Mouse (Mus musculus) small intestine, adult 2 months (tissue): Measurements from ENCODE around the gene Slc4a1. TPM values are rescaled to one million over a fixed set of nuclear protein-coding genes. Genes with fewer than 3 reads are reported as not detected.

Experiments used
- H3K27ac ChIP-seq: fragments of 200-500 bp; 2 replicates; pipeline ENCODE4 v1.5.1; 2012; ENCODE audit warnings: low read depth, low read length, control low read depth, inconsistent platforms; ENCODE audit not compliant: insufficient read depth
- H3K27me3 ChIP-seq: fragments of 200-500 bp; 2 replicates; pipeline ENCODE4 v1.6.1; 2012; ENCODE audit warnings: mild to moderate bottlenecking, moderate library complexity, low read length, inconsistent platforms; ENCODE audit not compliant: control insufficient read depth, insufficient read depth
- H3K36me3 ChIP-seq: fragments of 200-500 bp; 2 replicates; pipeline ENCODE4 v1.6.1; 2012; ENCODE audit warnings: mild to moderate bottlenecking, low read length, control low read depth, inconsistent platforms; ENCODE audit not compliant: control insufficient read depth, insufficient read depth
- H3K4me1 ChIP-seq: fragments of 200-500 bp; 2 replicates; pipeline ENCODE4 v1.6.1; 2012; ENCODE audit warnings: low read length, inconsistent platforms, mixed read lengths; ENCODE audit not compliant: control insufficient read depth, insufficient read depth, insufficient read length
- H3K4me3 ChIP-seq: fragments of 200-500 bp; 2 replicates; pipeline ENCODE4 v1.5.1; 2012; ENCODE audit warnings: low read depth, mild to moderate bottlenecking, control low read depth, inconsistent platforms, low read length, moderate library complexity
- CTCF ChIP-seq: fragments of 200-500 bp; IDR thresholded peaks from 2 replicates; pipeline ENCODE4 v1.5.1; 2012; ENCODE audit warnings: low read depth, mild to moderate bottlenecking, control low read depth, inconsistent platforms, low read length, moderate library complexity, mixed read lengths; ENCODE audit not compliant: insufficient replicate concordance, insufficient read length; ENCODE audit errors: extremely low read depth
- POLR2A ChIP-seq: fragments of 200-500 bp; IDR thresholded peaks from 2 replicates; pipeline ENCODE4 v1.6.1; 2012; ENCODE audit warnings: low read depth, mild to moderate bottlenecking, control low read depth, inconsistent platforms, low read length, moderate library complexity
- WGBS: fragments of 180-500 bp; shearing (Covaris S2); methylation state at CpG from one replicate; pipeline ENCODE4 v1.1.7; 2018; 5-methylcytosine and 5-hydroxymethylcytosine counted together
- polyA plus RNA-seq: library from polyadenylated mRNA; depleted of rRNA; stranded (reverse); fragments of >200 nt; gene quantifications from 2 replicates; pipeline ENCODE4 v1.2.3, GENCODE M21; 2012

Gene Slc4a1
- polyA plus RNA-seq, 1 experiment, result not detected

GRCm38 (mm10) chr11:102319941-102320685 lies 45.9 kb downstream of the Slc4a1 start:
- Histone ChIP-seq H3K27me3 (no peaks in the 10 kb centered on the region), H3K27ac (peak overlapping the region; percentile 95), H3K4me1 (peaks cover 14% of the 10 kb centered on the region), H3K36me3 (peaks cover 2% of the 10 kb centered on the region; the same call in 1 of the 2 replicates), H3K4me3 (peak overlapping the region; percentile 100)
- no peak for TF ChIP-seq CTCF
- TF ChIP-seq POLR2A, result peak; percentile 78
- WGBS, result 1% methylated on average over 38 of the region's 38 CpGs

- under 1% methylated on average over 25 of the region's 25 CpGs for WGBS
- H3K4me3 ChIP-seq, result peak within 1 kb of the TSS; percentile 100
- TF ChIP-seq POLR2A (0 out of 2 replicates have a peak, but pooled peaks have one; percentile 40), CTCF (no peak)
- H3K27me3 ChIP-seq, result no peaks in the 10 kb centered on the region
- H3K4me1 ChIP-seq, result peaks cover 14% of the 10 kb centered on the region
- peaks cover 6% of the 10 kb centered on the region for H3K36me3 ChIP-seq
- H3K27ac ChIP-seq, result peak within 1 kb of the TSS; percentile 97
Measured at GRCm38 (mm10) chr11:102319410-102319792, 46.6 kb downstream of the Slc4a1 start, which contains the start of gene Ubtf. Gene Ubtf, minus strand, starts transcription at chr11:102319742.

GRCm38 (mm10) chr11:102318576-102319409 lies 47.2 kb downstream of the Slc4a1 start:
- Histone ChIP-seq H3K27me3 (no peaks in the 10 kb centered on the region), H3K4me3 (peak overlapping the region; percentile 100), H3K4me1 (peaks cover 14% of the 10 kb centered on the region), H3K27ac (peak overlapping the region; percentile 97), H3K36me3 (peaks cover 12% of the 10 kb centered on the region)
- under 1% methylated on average over 81 of the region's 84 CpGs for WGBS
- TF ChIP-seq POLR2A (no peak), CTCF (no peak)

- peaks cover 14% of the 10 kb centered on the region for H3K4me1 ChIP-seq
- peak overlapping the region; percentile 97 for H3K27ac ChIP-seq
- peaks cover 19% of the 10 kb centered on the region for H3K36me3 ChIP-seq
- under 1% methylated on average over 52 of the region's 77 CpGs for WGBS
- TF ChIP-seq POLR2A (peak; percentile 4; the same call in 1 of the 2 replicates), CTCF (no peak)
- no peaks in the 10 kb centered on the region for H3K27me3 ChIP-seq
- peak overlapping the region; percentile 100 for H3K4me3 ChIP-seq
Measured at GRCm38 (mm10) chr11:102317901-102318575, 48.0 kb downstream of the Slc4a1 start.

GRCm38 (mm10) chr11:102317298-102317900 lies 48.6 kb downstream of the Slc4a1 start:
- WGBS, result under 1% methylated on average over 80 of the region's 87 CpGs
- H3K27ac ChIP-seq, result peak overlapping the region; percentile 100
- H3K4me3 ChIP-seq, result peak overlapping the region; percentile 100
- no peaks in the 10 kb centered on the region for H3K27me3 ChIP-seq
- H3K36me3 ChIP-seq, result peaks cover 26% of the 10 kb centered on the region
- H3K4me1 ChIP-seq, result peaks cover 14% of the 10 kb centered on the region
- TF ChIP-seq CTCF (peak; percentile 18; the same call in 1 of the 2 replicates), POLR2A (no peak)

GRCm38 (mm10) chr11:102316572-102317297 lies 49.3 kb downstream of the Slc4a1 start:
- Histone ChIP-seq H3K4me1 (peaks cover 14% of the 10 kb centered on the region), H3K27me3 (no peaks in the 10 kb centered on the region), H3K36me3 (peaks cover 26% of the 10 kb centered on the region), H3K4me3 (peak overlapping the region; percentile 100), H3K27ac (peak overlapping the region; percentile 100)
- under 1% methylated on average over 77 of the region's 80 CpGs for WGBS
- TF ChIP-seq CTCF, result no peak
- TF ChIP-seq POLR2A, result peak; percentile 53; the same call in 1 of the 2 replicates
